8 mouse cellular contexts compared by ENCODE assay signal in genomic region chr8:88118456-88119036, GRCm38 (mm10). TPM values are rescaled to one million over a fixed set of nuclear protein-coding genes. Genes with fewer than 3 reads are reported as not detected.
A peak's percentile ranks its signal among the peaks of the same experiment; 100 is the strongest.
DNase-seq lines count a peak whose midpoint lies in the region; ATAC-seq lines count a peak whose summit lies in the region.

Gene Cnep1r1, plus strand, starts transcription at chr8:88118769.

- peak within 1 kb of the TSS; percentile 99 for H3K4me3 ChIP-seq in heart, embryonic 10.5 days
- H3K4me3 ChIP-seq in kidney, embryonic 15.5 days (replicated peaks) = peak within 1 kb of the TSS; percentile 99

- H3K27me3 ChIP-seq in heart, embryonic 10.5 days (ENCODE audit: insufficient read depth, poor library complexity, severe bottlenecking) = no peaks in the 10 kb centered on the region
- H3K27me3 ChIP-seq in kidney, embryonic 15.5 days = no peaks in the 10 kb centered on the region

- peak within 1 kb of the TSS; percentile 95 for H3K9ac ChIP-seq in kidney, embryonic 15.5 days

- peak within 1 kb of the TSS; percentile 98 for H3K27ac ChIP-seq in heart, embryonic 10.5 days
- peak within 1 kb of the TSS; percentile 91 for H3K27ac ChIP-seq in kidney, embryonic 15.5 days

- H3K4me1 ChIP-seq in heart, embryonic 10.5 days = 0 out of 2 replicates have a peak, but pooled peaks cover 3% of the 10 kb centered on the region
- peaks cover 6% of the 10 kb centered on the region for H3K4me1 ChIP-seq in kidney, embryonic 15.5 days

- no peaks in the 10 kb centered on the region for H3K9me3 ChIP-seq in heart, embryonic 10.5 days
- H3K9me3 ChIP-seq in kidney, embryonic 15.5 days (replicated peaks) = no peaks in the 10 kb centered on the region

- ATAC-seq in erythroblast, adult 5-6 weeks (replicated peaks; ENCODE audit: low FRiP score, poor library complexity, severe bottlenecking) = peak; percentile 98
- peak; percentile 99 for ATAC-seq in kidney, embryonic 15.5 days (replicated peaks; ENCODE audit: low FRiP score)
- peak; percentile 98 for ATAC-seq in monocyte, adult 5-6 weeks (replicated peaks; ENCODE audit: insufficient number of reproducible peaks, low FRiP score, low TSS enrichment, poor library complexity, severe bottlenecking)

- peak; percentile 96 to 98 for DNase-seq in B cell, adult 2 months
- peak; percentile 99 for DNase-seq in brain, adult 2 months (ENCODE audit: low read depth, low spot score)
- DNase-seq in heart, embryonic 10.5 days (ENCODE audit: low spot score) = peak; percentile 97
- DNase-seq in liver = peak; percentile 93
- DNase-seq in spleen, postnatal 4 days (ENCODE audit: low spot score in 2 of 2) = peak; percentile 93

- peak within 1 kb of the TSS; percentile 71 for H3K4me2 ChIP-seq in kidney, embryonic 15.5 days

- peaks cover 26% of the 10 kb centered on the region for H3K36me3 ChIP-seq in heart, embryonic 10.5 days
- H3K36me3 ChIP-seq in kidney, embryonic 15.5 days = peaks cover 25% of the 10 kb centered on the region

- under 1% methylated on average over 49 of the region's 49 CpGs for WGBS in heart, embryonic 10.5 days
- WGBS in kidney, embryonic 15.5 days = under 1% methylated on average over 45 of the region's 49 CpGs

RNA-seq across cellular contexts. Expression of gene Cnep1r1, which starts in this region (rescaled TPM):
- total RNA-seq in erythroblast, adult 5-6 weeks (2015; ENCODE audit: low replicate concordance) = 64.9 and 90.3 TPM in 2 replicates
- 23.6 and 34.2 TPM in 2 replicates for total RNA-seq in erythroblast, adult 5-6 weeks (2017; ENCODE audit: low replicate concordance)
- polyA plus RNA-seq in heart, embryonic 10.5 days (2016; fragmentation: Nextera tagmentation; extraction: Ambion mirVana) = 39.8 and 49.9 TPM in 2 replicates
- polyA plus RNA-seq in kidney, embryonic 15.5 days (2015; fragmentation: Nextera tagmentation; extraction: Ambion mirVana) = 59.5 and 60.6 TPM in 2 replicates
- total RNA-seq in monocyte, adult 5-6 weeks (2017) = 13.0 to 16.5 TPM (median 13.1 TPM) in 3 replicates

Comparison
In these comparisons a context has a peak if more than half of its experiments do, and no peak if none do; other contexts are left out.
1. Peak in every context shown above with its lines: DNase-seq, ATAC-seq, H3K4me3 ChIP-seq and H3K27ac ChIP-seq.